Mouse (Mus musculus) heart, postnatal 14 days (tissue): Measurements from ENCODE around the gene Fam20b. TPM values are rescaled to one million over a fixed set of nuclear protein-coding genes. Genes with fewer than 3 reads are reported as not detected.

Experiments used
- DNase-seq, 2 experiments: peaks; one replicate each; pipeline ENCODE4 v3.0.0; 2021 to 2022
- intact Hi-C: fragments of 180-260 bp; cut with DNase I; formaldehyde crosslinking; loops from one replicate; pipeline ENCODE4 v1.15.1; 2025
- long read RNA-seq, 2 experiments: library from polyadenylated mRNA; stranded (forward); transcript quantifications; one replicate each; pipeline ENCODE4 v2.0.0; 2021
- total RNA-seq, 2 experiments: library from RNA; stranded (reverse); gene quantifications; 2 replicates each; pipeline ENCODE4 v1.2.3; 2021

The Fam20b gene
- 10 to 100 TPM; 40.2 to 42.5 TPM for total RNA-seq
- long read RNA-seq, experiment 1, full-length matches to known transcripts, result 11 of 31 reads
- long read RNA-seq, experiment 1, partial matches to known transcripts, result 20 of 31 reads
- long read RNA-seq, experiment 1, other reads (novel, unspliced or antisense), result 0 of 31 reads
- long read RNA-seq, experiment 2, full-length matches to known transcripts, result 12 of 25 reads
- long read RNA-seq, experiment 2, partial matches to known transcripts, result 3 of 25 reads
- long read RNA-seq, experiment 2, other reads (novel, unspliced or antisense), result 10 of 25 reads

DNA sequence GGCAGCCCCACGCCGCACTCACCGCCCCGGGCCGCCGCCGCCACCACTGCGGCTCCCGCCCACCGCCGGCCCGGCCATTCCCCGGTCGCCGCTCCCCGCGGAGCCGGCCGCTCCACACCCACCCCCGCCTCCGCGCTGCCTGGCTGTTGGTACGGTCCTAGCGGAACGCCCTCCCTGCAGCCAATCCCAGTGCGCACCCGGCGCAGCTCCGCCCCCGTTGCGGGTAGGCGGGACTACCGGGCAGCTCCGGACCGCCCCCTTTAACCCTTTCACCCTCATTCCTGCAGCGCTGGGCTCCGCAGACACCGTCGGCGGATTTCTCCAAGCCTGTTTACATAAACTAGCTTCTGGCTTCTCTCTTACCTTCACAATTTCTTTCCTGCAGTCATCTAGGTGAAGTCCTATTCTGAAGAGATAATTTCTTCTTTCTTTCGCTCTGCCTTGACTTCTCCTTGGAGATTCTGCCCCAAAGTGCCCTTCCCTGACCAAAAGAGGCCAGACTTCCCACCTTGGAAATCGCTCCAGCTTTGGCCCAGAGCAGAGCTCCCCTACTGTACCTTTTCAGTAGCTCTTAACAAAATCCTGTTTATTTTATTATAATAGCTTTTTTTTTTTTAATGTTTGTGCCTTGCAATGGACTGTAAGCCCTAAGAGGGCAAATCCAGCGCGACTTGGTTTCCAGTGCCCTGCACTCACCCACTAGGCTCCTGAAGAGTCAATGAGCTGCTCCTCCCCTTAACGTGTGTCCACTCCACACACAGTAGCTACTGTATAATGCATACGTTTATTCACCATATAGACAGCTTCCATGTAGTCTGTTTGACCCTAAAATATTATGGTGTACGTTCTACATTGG is at the start of gene Fam20b:
Gene Fam20b (minus strand): TSS at position 137 of the 856 bp plus-strand sequence.
- DNase-seq, result peak; percentile 98
- intact Hi-C loops, result no loop called here

DNA sequence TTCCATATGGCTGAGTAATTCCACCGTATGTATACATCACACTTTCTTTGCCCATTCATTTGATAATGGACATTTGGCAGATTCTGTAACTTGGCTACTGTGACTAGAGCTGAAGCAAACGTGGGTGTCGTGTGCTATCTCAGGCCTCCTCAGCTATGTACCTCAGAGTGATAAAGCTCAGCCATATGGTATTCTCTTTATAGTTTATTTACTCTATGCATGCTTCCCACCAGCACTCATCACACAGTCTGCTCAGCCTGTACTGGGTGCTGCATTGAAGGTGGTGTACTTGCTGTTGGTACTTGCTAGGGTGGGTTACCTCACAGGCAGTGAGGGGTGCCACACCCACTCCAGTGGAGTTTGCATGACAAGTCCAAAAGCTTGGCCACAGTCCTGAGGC is 46.4 kb upstream of the Fam20b start:
- intact Hi-C loops, result no loop called here
- DNase-seq, result no peak

DNA sequence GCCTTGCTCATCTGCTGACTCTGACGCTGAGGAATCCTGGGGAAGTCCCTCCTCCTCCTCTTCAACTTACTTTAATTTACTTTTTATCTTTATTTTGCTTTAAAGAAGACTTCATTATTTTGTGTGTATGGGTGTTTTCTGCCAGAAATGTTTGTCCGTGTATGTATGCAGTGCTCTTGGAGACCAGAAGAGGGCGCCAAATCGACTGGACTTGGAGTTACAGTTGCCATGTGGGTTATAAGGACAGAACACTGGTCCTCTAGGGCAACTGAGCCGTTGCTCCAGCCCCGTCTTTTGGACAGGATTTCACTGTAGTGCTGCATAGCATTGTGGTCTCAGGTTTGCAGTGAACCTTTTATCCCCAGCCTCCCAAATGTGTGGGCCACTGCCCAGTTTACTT is 45.7 kb upstream of the Fam20b start:
- intact Hi-C loops, result no loop called here
- no peak for DNase-seq

DNA sequence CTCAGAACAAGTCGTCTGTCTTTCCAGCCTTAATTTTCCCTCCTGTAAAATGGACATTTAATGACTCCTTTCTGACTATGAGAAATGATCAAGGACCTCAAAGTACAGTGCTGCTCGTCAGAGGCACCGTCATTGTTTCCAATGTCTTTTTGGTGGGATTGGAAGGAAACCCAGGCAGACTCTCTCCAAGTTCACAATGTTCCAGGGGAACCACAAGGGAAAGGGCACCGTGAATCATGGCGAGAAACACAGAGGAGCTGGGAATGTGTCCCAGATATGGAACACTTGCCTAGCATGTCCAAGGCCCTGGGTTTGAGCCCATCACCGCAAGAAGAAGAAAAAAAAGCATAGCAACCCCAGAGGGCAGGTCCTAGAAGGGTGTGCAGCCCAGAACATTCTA is 44.4 kb upstream of the Fam20b start:
- no peak for DNase-seq
- intact Hi-C loops, result no loop called here

DNA sequence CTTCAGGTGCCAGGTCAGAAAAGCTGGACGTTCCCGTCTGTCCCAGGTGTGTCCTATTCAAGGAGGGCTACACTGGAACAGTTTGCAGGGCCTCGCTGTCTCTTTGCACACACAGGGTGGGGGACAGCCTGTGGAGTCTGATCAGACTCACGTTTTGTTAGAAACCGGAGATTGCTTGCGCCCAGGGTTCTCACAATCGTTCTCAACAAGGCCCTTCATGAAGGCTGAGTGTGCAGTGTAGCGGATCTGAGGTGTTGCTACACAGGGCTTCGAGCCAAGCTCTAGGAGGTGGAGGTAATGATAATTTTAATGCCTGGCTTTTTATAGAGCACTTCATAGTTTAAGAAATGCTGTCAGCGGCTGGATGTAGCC is 42.5 kb upstream of the Fam20b start:
- DNase-seq, result no peak
- intact Hi-C loops, result no loop called here

DNA sequence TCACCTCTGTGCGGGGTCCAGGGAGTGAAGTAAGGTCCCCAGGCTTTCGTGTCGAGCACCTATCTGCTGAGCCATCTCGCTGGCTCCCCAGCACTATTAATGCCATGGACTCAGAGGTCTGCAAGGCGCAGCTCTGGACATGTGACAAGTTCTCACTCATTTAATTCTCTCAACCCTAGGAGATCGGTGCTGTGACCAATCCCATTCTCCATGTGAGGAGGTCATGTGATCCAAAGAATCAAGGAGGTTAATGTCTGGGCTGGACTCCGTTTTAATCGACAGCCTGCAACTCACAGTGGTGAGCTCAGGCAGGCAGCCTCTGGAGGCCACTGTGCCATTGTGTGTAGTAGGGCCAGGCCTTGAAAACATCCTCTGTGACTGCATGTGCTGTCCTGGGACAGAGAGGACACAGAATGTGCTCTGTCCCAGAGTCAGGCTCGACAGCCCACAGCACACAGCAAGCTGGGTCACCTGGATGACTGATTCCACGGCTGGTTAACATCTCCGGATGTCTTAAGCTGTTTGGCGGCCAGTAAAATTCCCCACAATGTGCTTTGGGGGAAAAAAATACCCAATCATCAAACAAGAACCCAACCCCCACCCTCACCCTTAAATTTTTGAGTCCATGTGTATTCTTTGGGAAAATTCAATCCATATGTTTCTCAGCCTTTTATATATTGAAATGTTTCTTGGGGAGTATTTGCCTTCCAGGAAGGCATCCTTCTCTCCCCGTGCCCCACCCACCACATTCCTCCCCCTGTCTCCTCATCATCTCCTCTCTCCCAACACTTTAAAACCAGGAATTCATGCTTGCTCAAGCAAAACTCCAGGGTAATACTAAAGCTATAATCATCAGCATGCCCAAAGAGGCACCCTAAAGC is 41.9 kb upstream of the Fam20b start:
- intact Hi-C loops, result no loop called here

DNA sequence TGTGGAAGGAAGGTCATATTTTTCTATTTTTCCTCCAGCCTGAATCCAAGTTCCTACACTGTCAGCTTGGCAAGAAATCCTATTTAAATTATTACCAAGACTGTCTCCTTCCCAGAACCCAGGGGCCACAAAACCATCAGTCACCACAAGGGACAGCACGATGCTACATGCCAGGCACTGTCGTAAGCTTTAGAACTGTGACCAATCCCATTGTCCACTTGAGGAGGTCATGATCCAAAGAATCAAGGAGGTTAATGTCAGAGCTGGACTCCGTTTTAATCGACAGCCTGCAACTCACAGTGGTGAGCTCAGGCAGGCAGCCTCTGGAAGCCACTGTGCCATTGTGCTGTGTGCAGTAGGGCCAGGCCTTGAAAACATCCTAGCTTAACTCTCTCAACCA is 39.4 kb upstream of the Fam20b start:
- DNase-seq, result no peak
- intact Hi-C loops, result no loop called here

More for the DNA sequence above, 41.9 kb upstream of the Fam20b start:
- DNase-seq, result no peak

DNA sequence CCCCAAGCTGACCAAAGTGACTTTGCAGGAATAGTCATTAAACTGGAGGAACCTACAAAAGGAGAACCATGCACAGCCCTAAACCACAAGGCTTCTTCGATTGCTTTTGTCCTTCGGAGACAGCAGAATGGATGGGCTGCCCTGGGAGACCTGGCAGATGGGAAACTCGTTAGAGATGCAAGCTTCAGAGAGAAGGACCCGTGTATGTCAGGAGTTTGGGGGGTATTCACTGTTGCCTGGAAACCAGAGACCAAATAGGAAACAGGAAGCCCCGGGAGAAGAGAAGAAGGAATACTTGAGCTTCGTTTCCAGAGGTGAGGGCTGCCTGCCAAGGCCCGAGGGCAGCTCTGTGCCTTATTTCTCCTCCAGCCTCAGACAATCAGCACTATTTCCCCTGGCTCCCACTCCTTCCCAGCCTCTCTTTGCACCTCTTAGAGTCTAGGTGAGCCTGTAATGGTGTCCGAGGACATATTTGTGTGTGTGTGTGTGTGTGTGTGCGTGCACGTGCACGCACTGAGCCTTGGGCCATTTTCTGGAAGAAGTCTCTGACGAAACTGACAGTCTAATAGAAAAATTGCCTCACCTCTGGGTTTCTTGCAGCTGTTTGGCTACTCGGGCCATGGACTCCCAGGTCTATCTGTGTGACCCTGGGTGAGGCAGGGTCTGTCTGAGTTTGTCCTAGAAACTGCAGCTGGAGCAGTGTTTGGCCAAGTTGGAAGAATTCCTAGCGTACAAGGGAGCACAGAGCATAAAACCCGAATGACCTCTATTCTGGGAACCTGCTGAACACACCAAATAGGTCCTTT is 35.9 kb upstream of the Fam20b start:
- peak; percentile 40 to 41 for DNase-seq
- intact Hi-C loops, result no loop called here

DNA sequence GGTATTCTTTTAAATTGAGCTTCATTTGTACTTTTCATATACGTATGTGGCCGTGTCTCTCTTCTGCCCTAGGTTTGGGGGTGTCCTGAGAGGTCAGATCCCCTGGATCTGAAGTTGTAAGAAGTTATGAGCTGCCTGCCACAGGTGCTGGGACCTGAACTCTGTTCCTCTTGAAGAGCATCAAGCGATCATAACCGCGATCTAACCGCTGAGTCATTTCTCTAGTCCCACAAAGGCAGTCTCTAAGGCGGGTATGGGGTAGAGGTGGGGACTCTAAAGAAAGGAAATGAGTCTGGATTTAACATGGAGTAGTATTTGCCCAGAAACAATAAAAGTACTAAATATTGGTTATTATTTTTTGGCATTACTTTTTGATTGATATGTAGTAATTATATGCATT is 34.1 kb upstream of the Fam20b start:
- intact Hi-C loops, result loop anchor here (1.0 kb wide), 1 partner anchor 133 kb away; no protein-coding TSS in a partner anchor
- DNase-seq, result no peak

DNA sequence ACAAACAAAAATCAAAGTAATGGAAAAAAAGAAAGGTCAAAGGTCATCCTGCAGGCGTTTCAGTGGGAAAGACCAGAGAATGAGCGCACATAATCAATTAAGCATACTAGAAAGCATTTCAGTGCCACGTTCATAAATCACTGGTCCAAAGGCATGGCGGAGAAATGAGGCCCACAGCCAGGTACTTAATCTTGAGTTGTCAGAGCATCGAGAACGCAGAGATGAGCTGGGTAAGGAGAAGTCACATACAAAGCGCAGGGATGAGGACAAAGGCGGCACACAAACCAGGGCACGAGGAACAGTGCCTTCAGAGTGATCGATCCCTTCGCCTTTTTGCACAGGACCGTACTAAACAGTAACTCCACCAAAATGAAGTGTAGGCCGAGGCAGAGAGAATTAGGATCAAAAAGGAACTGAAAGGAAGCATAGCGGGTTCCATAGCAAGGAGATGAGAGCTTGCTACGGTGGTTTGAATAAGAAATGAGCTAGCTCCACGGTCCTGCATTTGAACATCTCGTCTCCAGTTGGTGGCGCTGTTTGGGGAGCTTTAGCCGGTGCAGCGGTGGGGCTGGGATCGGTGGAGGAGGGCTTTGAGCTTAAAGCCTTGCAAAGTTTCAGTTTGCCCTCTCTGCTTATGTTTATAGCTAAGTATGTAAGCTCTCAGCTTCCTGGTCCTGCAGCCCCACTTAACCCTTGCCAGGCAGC is 33.3 kb upstream of the Fam20b start:
- DNase-seq, result peak; percentile 70 to 84
- intact Hi-C loops, result loop anchor here (1.0 kb wide), 1 partner anchor 134 kb away; no protein-coding TSS in a partner anchor

DNA sequence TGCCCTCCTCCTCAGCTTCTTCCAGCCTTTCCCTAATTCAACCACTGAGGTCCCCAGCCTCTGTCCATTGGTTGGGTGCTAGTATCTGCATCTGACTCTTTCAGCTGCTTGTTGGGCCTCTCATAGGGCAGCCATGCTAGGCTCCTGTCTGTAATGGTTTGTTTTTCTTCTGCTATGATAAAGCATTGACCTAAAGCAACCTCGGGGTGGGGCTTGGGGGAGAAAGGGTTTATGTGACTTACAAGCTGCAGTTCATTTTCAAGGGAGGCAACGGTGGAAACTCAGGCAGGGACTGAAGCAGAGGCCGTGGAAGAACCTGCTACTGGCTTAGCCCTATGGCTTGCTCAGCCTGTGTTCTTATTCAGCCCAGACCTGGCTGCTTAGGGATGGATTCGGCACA is 31.4 kb upstream of the Fam20b start:
- DNase-seq, result no peak
- intact Hi-C loops, result no loop called here

DNA sequence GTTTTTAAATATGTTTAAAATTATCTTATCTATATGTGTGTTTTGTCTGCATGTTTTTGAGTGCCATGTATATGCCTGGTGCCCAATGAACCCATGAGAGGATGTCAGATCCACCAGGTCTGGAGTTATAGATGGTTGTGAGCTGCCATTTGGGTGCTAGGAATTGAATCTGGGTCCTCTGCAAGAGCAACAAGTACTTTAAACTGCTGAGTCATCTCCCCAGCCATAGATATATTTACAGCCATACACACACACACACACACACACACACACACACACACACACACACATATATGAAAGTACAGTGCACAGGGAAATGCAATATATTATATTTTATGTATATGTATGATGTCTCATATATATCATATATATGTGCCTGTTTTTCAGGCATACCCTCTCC is 30.2 kb upstream of the Fam20b start:
- intact Hi-C loops, result loop anchor here (10.0 kb wide), 1 partner anchor 526 kb away; no protein-coding TSS in a partner anchor

DNA sequence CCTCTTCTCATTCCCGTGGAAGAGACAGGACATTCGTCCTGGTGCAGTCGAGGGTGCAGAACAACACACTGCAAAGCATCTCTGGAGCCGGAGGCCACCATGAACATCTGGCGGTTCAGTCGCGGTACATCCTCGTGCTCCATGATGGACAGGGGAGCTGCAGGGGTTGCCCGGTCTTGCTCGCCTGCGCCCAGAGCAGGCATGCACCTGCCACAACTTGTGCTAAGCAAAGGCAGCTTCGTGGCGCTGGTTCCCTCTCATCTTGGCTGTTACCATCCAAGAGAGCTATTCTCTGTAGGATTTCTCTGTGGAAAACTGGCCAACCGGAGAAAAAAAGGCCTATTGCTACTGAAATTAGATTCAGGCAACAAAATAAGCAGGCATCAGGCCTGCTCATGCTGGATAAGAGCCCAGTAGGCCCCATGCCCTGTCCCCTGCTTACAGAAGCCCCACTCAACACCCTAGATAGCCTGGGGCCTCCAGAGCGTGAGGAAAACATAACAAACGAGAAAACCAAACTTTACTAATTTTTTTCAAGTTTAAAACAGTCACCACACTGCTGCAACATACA is 29.6 kb upstream of the Fam20b start:
- intact Hi-C loops, result loop anchor here (10.0 kb wide), 1 partner anchor 526 kb away; no protein-coding TSS in a partner anchor
- DNase-seq, result no peak

More for the DNA sequence above, 30.2 kb upstream of the Fam20b start:
- DNase-seq, result no peak

DNA sequence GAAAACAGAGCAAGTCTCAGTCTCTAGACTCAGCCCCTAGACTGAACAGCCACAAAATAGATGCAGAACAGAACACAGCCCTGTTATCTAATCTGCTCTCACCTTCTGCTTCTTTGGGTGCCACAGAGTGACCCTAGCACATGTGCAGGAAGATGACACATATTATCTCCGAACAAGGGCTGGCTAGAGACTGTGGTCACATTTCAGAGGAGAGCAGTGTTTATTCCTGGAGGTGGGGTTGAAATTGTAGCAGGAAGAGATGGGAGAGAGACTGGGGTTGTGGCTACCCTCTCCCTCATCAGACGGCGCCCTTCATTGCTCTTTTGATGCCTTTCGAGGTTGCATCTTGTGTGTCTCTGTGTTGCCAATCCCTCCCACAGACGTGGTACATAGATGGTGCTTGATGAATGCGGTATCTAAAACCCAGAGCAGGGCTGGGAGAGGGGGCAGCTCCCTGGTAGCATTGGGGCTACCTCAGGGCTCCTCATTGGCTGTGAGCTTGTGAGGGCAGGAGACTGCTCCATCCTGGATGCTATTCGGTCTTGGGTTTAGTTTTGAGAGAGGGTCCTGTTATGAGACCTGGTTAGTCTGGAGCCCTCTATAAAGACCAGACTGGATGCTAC is 26.4 kb upstream of the Fam20b start:
- intact Hi-C loops, result loop anchor here (1.0 to 10.0 kb wide), 2 partner anchors 324 to 530 kb away; no protein-coding TSS in a partner anchor
- no peak for DNase-seq

DNA sequence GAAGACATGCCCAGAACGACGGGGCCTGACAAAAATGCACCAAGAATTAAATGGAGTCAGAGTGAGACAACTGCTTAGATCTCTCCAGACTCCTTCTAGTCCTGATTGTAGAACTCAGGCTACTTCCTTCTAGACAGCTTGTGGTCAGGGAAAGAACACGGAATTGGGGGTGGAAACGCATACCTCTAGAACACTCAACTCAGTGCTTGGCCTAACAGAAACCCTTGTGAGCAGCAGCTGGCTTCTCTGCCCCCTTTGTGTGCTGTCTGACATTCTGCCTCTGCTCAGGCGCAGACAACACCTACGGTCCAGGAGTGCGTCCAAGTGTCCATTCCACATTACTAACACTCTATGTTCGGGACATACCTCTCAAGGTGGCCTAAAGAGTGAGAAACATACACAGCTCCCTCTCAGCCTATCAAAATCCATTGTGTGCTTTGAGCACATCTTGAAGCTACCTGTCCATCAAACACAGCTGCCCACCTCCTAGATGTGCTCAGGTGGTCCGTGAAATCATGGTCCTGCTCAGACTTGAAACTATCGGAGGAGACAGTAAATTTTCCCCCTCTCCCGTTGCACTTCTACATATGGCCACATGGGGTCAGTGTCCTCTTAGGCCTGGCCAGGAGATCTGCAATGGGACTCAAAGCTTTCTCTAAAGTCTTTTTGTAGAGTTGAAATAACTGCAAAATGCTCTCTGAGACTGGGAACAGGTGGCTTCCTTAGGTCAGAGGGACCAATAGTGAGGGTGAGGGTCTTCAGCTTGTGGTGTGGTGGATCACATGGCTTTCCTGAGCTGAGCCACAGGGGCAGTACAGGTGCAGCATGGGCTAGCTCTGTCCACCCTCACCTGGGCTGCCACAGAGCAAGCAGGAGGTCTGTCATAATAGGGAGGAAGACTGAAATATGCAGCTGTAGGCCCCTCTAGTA is 22.9 kb upstream of the Fam20b start:
- peak; percentile 65 to 79 for DNase-seq
- intact Hi-C loops, result loop anchor here (1.0 to 10.0 kb wide), 4 partner anchors 145 to 533 kb away; no protein-coding TSS in a partner anchor

DNA sequence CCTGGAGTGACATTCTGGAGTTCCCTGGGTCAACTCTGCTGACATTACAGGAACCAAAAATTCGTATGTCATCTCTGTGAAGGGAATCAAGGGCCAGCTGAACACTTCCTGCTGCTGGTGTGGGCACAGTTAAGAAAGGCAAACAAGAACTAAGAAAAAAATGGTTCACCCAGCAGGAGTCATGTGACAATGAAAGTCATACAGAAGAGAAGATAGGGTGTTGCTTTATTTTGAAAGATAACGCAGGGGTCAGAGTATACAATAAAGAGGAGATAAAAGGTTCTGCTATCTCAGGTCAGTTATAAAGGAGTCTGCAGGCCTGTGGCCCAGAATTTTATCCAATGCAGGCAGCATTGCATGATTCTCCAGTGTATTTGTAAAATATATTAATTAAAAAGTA is 16.9 kb upstream of the Fam20b start:
- DNase-seq, result no peak
- intact Hi-C loops, result no loop called here

DNA sequence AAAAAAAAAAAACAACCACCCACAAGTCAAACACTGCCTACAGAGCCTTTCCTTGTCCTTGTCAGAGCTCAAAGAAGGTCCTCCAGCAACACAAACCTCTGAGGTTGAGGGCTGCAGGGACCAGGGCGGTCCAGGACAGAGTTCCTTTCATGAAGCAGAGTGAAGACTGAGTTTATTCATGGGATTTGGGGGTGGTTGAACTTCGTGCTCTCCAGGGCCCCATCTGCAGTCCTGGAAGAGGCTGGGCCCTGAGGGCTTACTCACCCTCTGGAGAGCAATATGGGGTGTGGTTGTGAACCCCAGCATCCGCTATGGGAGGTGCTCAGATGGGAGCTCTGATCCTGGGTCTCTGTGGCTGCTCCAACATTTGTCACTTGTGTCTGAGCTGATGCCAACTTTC is 15.1 kb upstream of the Fam20b start:
- intact Hi-C loops, result no loop called here
- no peak for DNase-seq
